Mouse (Mus musculus): ENCODE results near the gene Slc43a1. TPM values are rescaled to one million over a fixed set of nuclear protein-coding genes. Genes with fewer than 3 reads are reported as not detected.
A peak's percentile ranks its signal among the peaks of the same experiment; 100 is the strongest.

Gene Slc43a1
- polyA plus RNA-seq, 1 experiment from 2014 or later, result 1.3 TPM

GRCm38 (mm10) chr2:84809330-84809729, 29.3 kb upstream of the Slc43a1 start:
- Histone ChIP-seq H3K4me3 (replicated peaks) (no peak overlapping the region), H3K4me2 (no peak overlapping the region), H3K27ac (replicated peaks) (no peak overlapping the region), H3K9ac (replicated peaks) (no peak overlapping the region), H3K4me1 (peaks cover 5% of the 10 kb centered on the region; the same call in 1 of the 2 replicates), H3K27me3 (replicated peaks) (no peaks in the 10 kb centered on the region), H3K9me3 (replicated peaks) (no peaks in the 10 kb centered on the region), H3K36me3 (no peaks in the 10 kb centered on the region)
- no peak for ATAC-seq (ENCODE audit: low FRiP score)

- 87% methylated on average over 6 of the region's 6 CpGs for WGBS
- H3K27me3 ChIP-seq (replicated peaks), result no peaks in the 10 kb centered on the region
- H3K9ac ChIP-seq (replicated peaks), result no peak overlapping the region
- peaks cover 5% of the 10 kb centered on the region; the same call in 1 of the 2 replicates for H3K4me1 ChIP-seq
- H3K4me2 ChIP-seq, result peak overlapping the region; percentile 52; the same call in 1 of the 2 replicates
- ATAC-seq (ENCODE audit: low FRiP score), result no peak
- no peak overlapping the region for H3K27ac ChIP-seq (replicated peaks)
- no peak overlapping the region for H3K4me3 ChIP-seq (replicated peaks)
- H3K9me3 ChIP-seq (replicated peaks), result no peaks in the 10 kb centered on the region
- no peaks in the 10 kb centered on the region for H3K36me3 ChIP-seq
These were observed 28.1 kb upstream of the Slc43a1 start for GRCm38 (mm10) chr2:84810526-84810885.

GRCm38 (mm10) chr2:84810886-84811577, 27.6 kb upstream of the Slc43a1 start:
- WGBS, result 43% methylated on average over 26 of the region's 26 CpGs

DNA sequence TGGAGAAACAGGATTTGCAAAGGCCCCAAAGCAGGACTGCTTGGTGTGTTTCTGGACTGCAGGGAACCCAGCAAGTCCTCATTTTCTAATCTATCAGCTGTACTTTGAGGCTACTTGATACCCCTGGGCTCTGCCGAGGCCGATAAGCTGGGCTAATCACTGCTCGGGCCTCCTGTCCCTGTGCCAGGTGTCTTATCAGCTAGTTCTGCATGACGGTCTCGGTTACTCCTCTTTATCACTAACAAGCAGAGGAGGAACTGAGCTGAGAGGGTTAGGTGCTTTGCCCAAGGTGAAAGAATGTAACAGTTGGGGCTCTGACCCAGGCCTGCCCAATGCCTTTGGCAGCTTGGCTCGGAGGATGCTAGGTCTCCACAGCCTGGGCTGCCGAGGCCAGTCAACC, 26.8 kb upstream of the Slc43a1 start:
- Histone ChIP-seq H3K27ac (replicated peaks) (no peak overlapping the region), H3K4me3 (replicated peaks) (no peak overlapping the region), H3K4me1 (peaks cover 5% of the 10 kb centered on the region; the same call in 1 of the 2 replicates), H3K4me2 (no peak overlapping the region), H3K27me3 (replicated peaks) (no peaks in the 10 kb centered on the region), H3K36me3 (no peaks in the 10 kb centered on the region), H3K9me3 (replicated peaks) (no peaks in the 10 kb centered on the region), H3K9ac (replicated peaks) (no peak overlapping the region)
- 91% methylated on average over 7 of the region's 7 CpGs for WGBS
- no peak for ATAC-seq (ENCODE audit: low FRiP score)

More at GRCm38 (mm10) chr2:84810886-84811577, 27.6 kb upstream of the Slc43a1 start:
- no peaks in the 10 kb centered on the region for H3K27me3 ChIP-seq (replicated peaks)
- H3K4me1 ChIP-seq, result peaks cover 5% of the 10 kb centered on the region; the same call in 1 of the 2 replicates
- peak overlapping the region; percentile 20; the same call in 1 of the 2 replicates for H3K4me3 ChIP-seq (replicated peaks)
- no peak overlapping the region for H3K27ac ChIP-seq (replicated peaks)
- peak; percentile 69 for ATAC-seq (ENCODE audit: low FRiP score)
- no peaks in the 10 kb centered on the region for H3K9me3 ChIP-seq (replicated peaks)
- peak overlapping the region; percentile 52 for H3K4me2 ChIP-seq
- no peak overlapping the region for H3K9ac ChIP-seq (replicated peaks)
- no peaks in the 10 kb centered on the region for H3K36me3 ChIP-seq

DNA sequence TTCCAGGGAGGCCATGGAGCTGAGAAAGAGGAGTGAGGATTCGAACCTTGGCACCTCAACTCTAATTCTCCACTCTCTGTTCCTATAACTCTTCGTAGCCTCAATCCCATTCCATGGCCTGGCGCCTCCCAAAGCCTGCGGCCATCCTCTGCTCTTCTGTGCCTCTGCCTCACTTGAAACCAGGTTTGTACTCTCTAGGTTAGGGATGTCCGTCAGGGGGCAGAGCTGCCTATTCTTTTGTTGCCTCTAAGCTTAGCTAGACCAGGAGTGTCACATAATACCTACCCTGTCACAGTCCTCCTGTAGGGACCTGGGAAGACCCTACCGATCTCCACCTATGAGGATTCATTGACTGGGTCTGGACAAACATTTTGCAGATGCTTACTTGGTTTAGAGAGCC, 26.0 kb upstream of the Slc43a1 start:
- Histone ChIP-seq H3K4me3 (replicated peaks) (no peak overlapping the region), H3K4me1 (peaks cover 5% of the 10 kb centered on the region; the same call in 1 of the 2 replicates), H3K27me3 (replicated peaks) (no peaks in the 10 kb centered on the region), H3K9ac (replicated peaks) (no peak overlapping the region), H3K27ac (replicated peaks) (no peak overlapping the region), H3K9me3 (replicated peaks) (no peaks in the 10 kb centered on the region), H3K4me2 (no peak overlapping the region), H3K36me3 (no peaks in the 10 kb centered on the region)
- ATAC-seq (ENCODE audit: low FRiP score), result no peak
- 83% methylated on average over 6 of the region's 6 CpGs for WGBS

DNA sequence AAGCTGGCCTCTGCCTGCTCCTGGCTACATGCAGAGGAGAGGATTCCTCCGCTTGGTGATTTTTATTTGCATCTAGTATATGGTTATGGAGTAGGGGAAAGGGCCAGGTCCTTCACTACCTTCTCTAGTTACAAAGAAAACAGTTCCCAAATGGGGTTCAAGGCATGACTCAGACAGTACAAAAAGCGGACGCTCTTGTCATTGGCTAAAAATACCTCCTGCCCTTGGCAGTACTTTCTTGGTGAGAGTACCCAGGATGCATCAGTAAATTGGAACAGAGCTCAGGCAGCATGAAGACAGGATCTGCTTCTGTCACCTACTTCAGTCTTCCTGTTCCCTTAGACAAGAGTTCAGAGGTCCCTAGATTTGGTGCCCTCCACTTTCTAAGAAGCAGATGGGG, 18.8 kb upstream of the Slc43a1 start:
- 81% methylated on average over 3 of the region's 3 CpGs for WGBS
- Histone ChIP-seq H3K36me3 (no peaks in the 10 kb centered on the region), H3K27me3 (replicated peaks) (peaks cover 12% of the 10 kb centered on the region; the same call in 1 of the 2 replicates), H3K4me3 (replicated peaks) (no peak overlapping the region), H3K9me3 (replicated peaks) (no peaks in the 10 kb centered on the region), H3K4me2 (no peak overlapping the region), H3K4me1 (no peaks in the 10 kb centered on the region), H3K9ac (replicated peaks) (no peak overlapping the region), H3K27ac (replicated peaks) (no peak overlapping the region)
- ATAC-seq (ENCODE audit: low FRiP score), result no peak

DNA sequence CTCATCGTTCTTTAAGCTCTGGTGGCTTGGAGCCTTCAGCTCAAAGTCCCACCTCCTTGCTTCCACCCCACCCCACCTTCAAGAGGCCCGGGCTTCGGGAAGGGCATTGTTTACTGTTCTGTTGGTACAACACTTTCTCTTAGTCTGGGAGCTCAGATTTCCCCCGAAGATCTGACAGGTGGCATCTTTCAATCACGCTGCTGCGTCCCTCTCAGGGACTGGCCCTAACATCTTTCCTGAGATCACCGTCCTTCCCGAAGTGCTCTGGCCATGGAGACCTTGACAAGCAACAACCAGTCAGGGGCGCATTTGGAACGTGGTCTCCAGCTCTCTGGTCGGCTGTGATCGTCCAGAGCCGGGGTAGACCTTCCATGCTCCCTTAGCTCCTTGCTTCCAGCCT, 16.1 kb upstream of the Slc43a1 start, which contains the start of gene Smtnl1:
TSS of gene Smtnl1 (minus strand) at position 101 of the 400 bp plus-strand sequence.
- peaks cover 12% of the 10 kb centered on the region; the same call in 1 of the 2 replicates for H3K27me3 ChIP-seq (replicated peaks)
- H3K4me3 ChIP-seq (replicated peaks), result no peak within 1 kb of the TSS
- no peak within 1 kb of the TSS for H3K27ac ChIP-seq (replicated peaks)
- no peak within 1 kb of the TSS for H3K4me2 ChIP-seq
- H3K9ac ChIP-seq (replicated peaks), result no peak within 1 kb of the TSS
- 71% methylated on average over 13 of the region's 13 CpGs for WGBS
- no peaks in the 10 kb centered on the region for H3K9me3 ChIP-seq (replicated peaks)
- no peak for ATAC-seq (ENCODE audit: low FRiP score)
- H3K36me3 ChIP-seq, result no peaks in the 10 kb centered on the region
- H3K4me1 ChIP-seq, result peaks cover 6% of the 10 kb centered on the region

DNA sequence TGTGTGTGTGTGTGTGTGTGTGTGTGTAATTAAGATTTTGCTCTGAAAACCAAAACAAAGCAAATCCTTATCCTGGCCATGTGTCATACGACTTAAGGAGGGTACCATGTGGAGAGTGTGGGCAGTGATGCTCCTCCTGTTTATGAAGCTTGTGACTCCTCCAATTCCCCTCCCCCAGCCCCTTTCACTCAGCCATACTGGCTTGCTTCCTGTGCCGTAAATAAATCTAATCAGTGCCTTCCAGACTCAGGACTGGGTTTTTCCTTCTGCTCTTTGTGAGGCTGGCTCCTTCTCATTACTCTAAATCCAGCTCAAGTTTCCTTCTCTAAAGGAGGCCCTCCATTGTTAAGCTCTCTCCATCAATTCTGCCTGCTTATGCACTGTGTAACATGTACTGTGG, 15.4 kb upstream of the Slc43a1 start:
- Histone ChIP-seq H3K36me3 (no peaks in the 10 kb centered on the region), H3K27me3 (replicated peaks) (peaks cover 12% of the 10 kb centered on the region; the same call in 1 of the 2 replicates), H3K4me3 (replicated peaks) (no peak overlapping the region), H3K9me3 (replicated peaks) (no peaks in the 10 kb centered on the region), H3K4me2 (no peak overlapping the region), H3K9ac (replicated peaks) (no peak overlapping the region), H3K4me1 (peaks cover 13% of the 10 kb centered on the region), H3K27ac (replicated peaks) (no peak overlapping the region)
- ATAC-seq (ENCODE audit: low FRiP score), result no peak
- 50% methylated on average over 2 of the region's 2 CpGs for WGBS

DNA sequence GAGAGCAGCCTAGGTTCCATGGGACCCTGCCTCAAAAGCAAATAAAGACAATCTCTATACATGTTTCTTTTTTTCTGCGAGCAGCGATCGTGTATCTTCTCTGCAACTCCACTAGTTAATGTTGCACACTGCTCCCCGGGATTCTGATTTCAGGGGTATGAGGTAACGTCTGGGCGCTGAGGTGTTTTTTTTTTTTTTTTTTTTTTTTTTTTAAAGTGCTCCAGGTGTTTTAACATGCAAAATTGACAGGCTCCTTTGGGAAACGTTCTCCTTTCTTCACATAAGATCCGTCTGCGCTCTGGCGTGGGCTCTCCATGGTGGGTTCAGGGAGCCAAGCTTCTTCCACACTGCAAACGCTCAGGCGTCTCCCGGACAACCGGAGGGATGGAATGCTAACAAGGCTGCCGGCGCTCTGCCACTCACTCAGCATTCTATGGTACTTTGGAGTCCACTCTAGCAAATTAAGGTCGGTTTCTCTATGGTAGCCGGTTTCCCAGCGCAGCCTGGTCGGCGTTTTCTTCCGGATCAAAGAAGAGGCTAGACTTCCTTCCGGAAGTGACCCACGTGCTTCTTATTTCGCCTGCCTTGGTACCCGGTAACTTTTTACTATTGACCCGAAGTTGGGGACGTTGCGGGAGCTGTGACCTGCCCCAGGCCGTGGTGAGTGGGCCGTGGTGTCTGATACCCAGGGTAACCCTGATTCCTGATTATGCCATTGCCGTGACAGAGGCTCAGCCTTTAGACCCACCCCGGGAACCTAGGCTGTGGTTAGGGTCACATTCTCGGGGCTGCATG, 12.0 kb upstream of the Slc43a1 start, which contains the start of gene Timm10:
TSS of gene Timm10 (plus strand) at position 510 of the 795 bp plus-strand sequence.
- Histone ChIP-seq H3K27ac (replicated peaks) (peak within 1 kb of the TSS; percentile 66), H3K27me3 (replicated peaks) (0 out of 2 replicates have a peak, but pooled peaks cover 1% of the 10 kb centered on the region), H3K4me3 (replicated peaks) (peak within 1 kb of the TSS; percentile 97), H3K4me1 (peaks cover 14% of the 10 kb centered on the region), H3K4me2 (peak within 1 kb of the TSS; percentile 99), H3K9me3 (replicated peaks) (no peaks in the 10 kb centered on the region), H3K9ac (replicated peaks) (peak within 1 kb of the TSS; percentile 62), H3K36me3 (0 out of 2 replicates have a peak, but pooled peaks cover 7% of the 10 kb centered on the region)
- WGBS, result under 1% methylated on average over 34 of the region's 34 CpGs
- peak; percentile 93 for ATAC-seq (ENCODE audit: low FRiP score)

GRCm38 (mm10) chr2:84827283-84827920, 11.2 kb upstream of the Slc43a1 start:
- no peak overlapping the region for H3K27ac ChIP-seq (replicated peaks)
- 0 out of 2 replicates have a peak, but pooled peaks cover 7% of the 10 kb centered on the region for H3K36me3 ChIP-seq
- under 1% methylated on average over 29 of the region's 29 CpGs for WGBS

DNA sequence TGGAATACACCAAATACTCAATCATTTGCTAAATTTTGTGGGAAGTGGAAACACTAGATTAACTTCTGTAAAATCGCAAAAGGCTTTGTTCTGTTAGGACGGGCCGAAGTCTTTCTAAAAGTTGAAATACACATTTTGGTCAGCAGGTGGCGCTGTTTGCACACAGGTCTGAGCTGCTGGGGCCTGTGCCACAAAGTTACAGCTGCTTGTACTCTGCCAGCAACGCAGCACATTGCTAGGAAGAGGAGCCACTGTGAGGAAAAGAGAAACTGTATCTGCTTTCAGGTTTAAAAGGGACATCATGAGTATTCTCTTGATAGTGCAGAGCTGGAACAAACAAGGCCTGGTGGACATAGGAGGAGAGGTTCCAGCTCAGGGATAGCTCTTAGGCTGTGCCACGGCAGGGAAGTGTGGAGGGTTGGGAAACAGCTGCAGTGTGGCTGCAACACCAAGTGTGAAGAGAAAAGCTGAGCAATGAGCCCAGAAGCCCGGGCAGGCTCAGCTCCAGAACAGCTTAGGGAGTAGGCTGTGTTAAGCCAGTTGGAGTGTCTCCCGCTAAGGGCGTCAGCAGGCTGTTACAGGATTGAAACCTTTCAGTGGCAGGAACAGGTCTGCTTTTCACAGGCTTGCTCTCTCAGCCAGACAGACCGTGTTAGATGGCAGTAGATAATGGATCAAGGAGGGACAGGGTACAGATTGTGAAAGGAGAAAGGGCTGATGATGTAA, 6.8 kb upstream of the Slc43a1 start:
- WGBS, result 37% methylated on average over 10 of the region's 10 CpGs
- H3K9ac ChIP-seq (replicated peaks), result no peak overlapping the region
- H3K4me1 ChIP-seq, result peaks cover 14% of the 10 kb centered on the region
- H3K4me2 ChIP-seq, result no peak overlapping the region
- H3K27ac ChIP-seq (replicated peaks), result peak overlapping the region; percentile 34; the same call in 1 of the 2 replicates
- H3K9me3 ChIP-seq (replicated peaks), result no peaks in the 10 kb centered on the region
- 0 out of 2 replicates have a peak, but pooled peaks cover 7% of the 10 kb centered on the region for H3K36me3 ChIP-seq
- ATAC-seq (ENCODE audit: low FRiP score), result peak; percentile 69
- H3K4me3 ChIP-seq (replicated peaks), result no peak overlapping the region
- peaks cover 6% of the 10 kb centered on the region for H3K27me3 ChIP-seq (replicated peaks)

More at GRCm38 (mm10) chr2:84827283-84827920, 11.2 kb upstream of the Slc43a1 start:
- Histone ChIP-seq H3K4me2 (peak overlapping the region; percentile 99), H3K27me3 (replicated peaks) (no peaks in the 10 kb centered on the region), H3K9me3 (replicated peaks) (no peaks in the 10 kb centered on the region), H3K9ac (replicated peaks) (peak overlapping the region; percentile 62), H3K4me1 (peaks cover 18% of the 10 kb centered on the region), H3K4me3 (replicated peaks) (peak overlapping the region; percentile 97)
- ATAC-seq (ENCODE audit: low FRiP score), result no peak; the same call in 1 of the 2 replicates

Measured in neural tube, embryonic 15.5 days (tissue).